In genomic region chrX:11448711-11449110, GRCm38 (mm10) we compare ENCODE assay signal across 14 mouse cellular contexts.
DNase-seq lines count a peak whose midpoint lies in the region; ATAC-seq and TF ChIP-seq lines count a peak whose summit lies in the region.
"Had no signal": no experiment of that assay in that cellular context is flagged by ENCODE, and none has a peak within 500 bp of the region (broad histone marks: within the 10 kb centered on the region; RNA-seq: fewer than 3 reads in every experiment).

No protein-coding gene starts in this region.

- no peaks in the 10 kb centered on the region for H3K27me3 ChIP-seq in forebrain, embryonic 16.5 days (replicated peaks; ENCODE audit: control insufficient read depth, insufficient read depth, low read length)
- H3K27me3 ChIP-seq in forebrain, embryonic 15.5 days, result no peaks in the 10 kb centered on the region
- no peaks in the 10 kb centered on the region for H3K27me3 ChIP-seq in lung, postnatal 0 days (replicated peaks; ENCODE audit: insufficient read depth, low read length)
- H3K27me3 ChIP-seq: midbrain, embryonic 15.5 days had no signal

- ATAC-seq in forebrain, embryonic 16.5 days, result 0 out of 2 replicates have a peak, but pooled peaks have one; percentile 43
- ATAC-seq in forebrain, embryonic 15.5 days (replicated peaks), result no peak
- no peak for ATAC-seq in lung, postnatal 0 days
- ATAC-seq: hindbrain, embryonic 16.5 days; midbrain, embryonic 15.5 days had no signal

- intact Hi-C loops in left cerebral cortex, postnatal 4 days (cut with DNase I), result no loop called here

- WGBS in forebrain, embryonic 16.5 days, result 58% methylated on average over 4 of the region's 4 CpGs
- 61% methylated on average over 4 of the region's 4 CpGs for WGBS in forebrain, embryonic 15.5 days
- 62% methylated on average over 4 of the region's 4 CpGs for WGBS in lung, postnatal 0 days

- peaks cover 6% of the 10 kb centered on the region for H3K4me1 ChIP-seq in forebrain, embryonic 16.5 days (replicated peaks; ENCODE audit: control insufficient read depth, insufficient read depth, low read length)
- no peaks in the 10 kb centered on the region for H3K4me1 ChIP-seq in forebrain, embryonic 15.5 days
- H3K4me1 ChIP-seq in lung, postnatal 0 days (ENCODE audit: insufficient read depth, low read depth, low read length), result no peaks in the 10 kb centered on the region
- H3K4me1 ChIP-seq: embryonic facial prominence, embryonic 12.5 days; midbrain, embryonic 15.5 days had no signal

- no peaks in the 10 kb centered on the region for H3K36me3 ChIP-seq in forebrain, embryonic 16.5 days (ENCODE audit: control insufficient read depth, insufficient read depth)
- no peaks in the 10 kb centered on the region for H3K36me3 ChIP-seq in forebrain, embryonic 15.5 days
- H3K36me3 ChIP-seq in lung, postnatal 0 days (ENCODE audit: insufficient read depth, low read length), result no peaks in the 10 kb centered on the region
- H3K36me3 ChIP-seq: embryonic facial prominence, embryonic 12.5 days; G1E; midbrain, embryonic 15.5 days had no signal

- no peak overlapping the region for H3K4me2 ChIP-seq in forebrain, embryonic 16.5 days (ENCODE audit: low read length)
- H3K4me2 ChIP-seq in forebrain, embryonic 15.5 days (replicated peaks), result no peak overlapping the region
- no peak overlapping the region for H3K4me2 ChIP-seq in lung, postnatal 0 days (replicated peaks; ENCODE audit: low read depth, low read length)
- H3K4me2 ChIP-seq: embryonic facial prominence, embryonic 12.5 days; midbrain, embryonic 15.5 days had no signal

- H3K9me3 ChIP-seq in forebrain, embryonic 16.5 days (ENCODE audit: control insufficient read depth, low read length), result no peaks in the 10 kb centered on the region
- H3K9me3 ChIP-seq in forebrain, embryonic 15.5 days, result no peaks in the 10 kb centered on the region
- H3K9me3 ChIP-seq in lung, postnatal 0 days (ENCODE audit: low read length), result no peaks in the 10 kb centered on the region
- H3K9me3 ChIP-seq: embryonic facial prominence, embryonic 12.5 days; G1E; midbrain, embryonic 15.5 days had no signal

- no peak for TF ChIP-seq EP300 in lung, postnatal 0 days (IDR thresholded peaks at IDR 0.05)

- TF ChIP-seq CTCF in lung, postnatal 0 days (IDR thresholded peaks at IDR 0.05), result no peak

- H3K9ac ChIP-seq in forebrain, embryonic 16.5 days (replicated peaks; ENCODE audit: low read depth, low read length), result no peak overlapping the region
- H3K9ac ChIP-seq in forebrain, embryonic 15.5 days (replicated peaks), result no peak overlapping the region
- H3K9ac ChIP-seq in lung, postnatal 0 days (replicated peaks; ENCODE audit: low read depth), result no peak overlapping the region
- H3K9ac ChIP-seq: embryonic facial prominence, embryonic 12.5 days; liver, embryonic 14.5 days; midbrain, embryonic 15.5 days had no signal

- peak; percentile 47 for DNase-seq in left cerebral cortex, postnatal 4 days
- DNase-seq in left cerebral cortex, adult 11 months (ENCODE audit: low spot score), result no peak
- peak; percentile 83 for DNase-seq in adipocyte (ENCODE audit: low spot score)
- DNase-seq in lung, postnatal 0 days (ENCODE audit: low spot score), result peak; percentile 5
- no peak for DNase-seq in frontal cortex, postnatal 36 days (ENCODE audit: low spot score in 2 of 2)
- DNase-seq: heart, adult 11 months; kidney, adult 8-10 months had no signal

- H3K4me3 ChIP-seq in forebrain, embryonic 16.5 days (replicated peaks; ENCODE audit: low read length), result no peak overlapping the region
- H3K4me3 ChIP-seq in forebrain, embryonic 15.5 days, result no peak overlapping the region
- no peak overlapping the region for H3K4me3 ChIP-seq in lung, postnatal 0 days (ENCODE audit: low read depth, low read length)
- H3K4me3 ChIP-seq: embryonic facial prominence, embryonic 12.5 days; midbrain, embryonic 15.5 days had no signal

- H3K27ac ChIP-seq in forebrain, embryonic 16.5 days (ENCODE audit: low read length), result no peak overlapping the region
- H3K27ac ChIP-seq in forebrain, embryonic 15.5 days (replicated peaks), result no peak overlapping the region
- H3K27ac ChIP-seq in lung, postnatal 0 days (ENCODE audit: low read length), result no peak overlapping the region
- H3K27ac ChIP-seq: embryonic facial prominence, embryonic 12.5 days; liver, embryonic 14.5 days; midbrain, embryonic 15.5 days had no signal

Comparison
In these comparisons a context has a peak if more than half of its experiments do, and no peak if none do; other contexts are left out.
1. DNase-seq: peak in left cerebral cortex, postnatal 4 days (single experiment), adipocyte (single experiment) and lung, postnatal 0 days (single experiment); none in left cerebral cortex, adult 11 months (single experiment) and frontal cortex, postnatal 36 days (0 of 2).